In genomic region chr15:97161530-97161929, GRCm38 (mm10) we compare ENCODE assay signal across 24 mouse cellular contexts.
"Had no signal": no experiment of that assay in that cellular context is flagged by ENCODE, and none has a peak within 500 bp of the region (broad histone marks: within the 10 kb centered on the region; RNA-seq: fewer than 3 reads in every experiment).

No protein-coding gene starts in this region.

- H3K27ac ChIP-seq: heart, embryonic 10.5 days; hindbrain, embryonic 10.5 days; hindbrain, embryonic 13.5 days; hindbrain, embryonic 15.5 days; hindbrain, postnatal 0 days; layer of hippocampus, adult 2 months; left cerebral cortex, adult 2 months; limb, embryonic 10.5 days; limb, embryonic 12.5 days; liver, embryonic 13.5 days; liver, embryonic 15.5 days had no signal

- H3K4me3 ChIP-seq: heart, embryonic 10.5 days; heart, embryonic 12.5 days; hindbrain, embryonic 10.5 days; hindbrain, embryonic 13.5 days; hindbrain, embryonic 15.5 days; layer of hippocampus, adult 2 months; left cerebral cortex, adult 2 months; limb, embryonic 10.5 days; limb, embryonic 12.5 days; liver, embryonic 13.5 days; liver, embryonic 15.5 days had no signal

- H3K4me1 ChIP-seq: hindbrain, embryonic 10.5 days; hindbrain, embryonic 13.5 days; hindbrain, embryonic 15.5 days; limb, embryonic 10.5 days; limb, embryonic 12.5 days had no signal

- H3K36me3 ChIP-seq: heart, embryonic 10.5 days; heart, embryonic 12.5 days; hindbrain, embryonic 10.5 days; hindbrain, embryonic 13.5 days; hindbrain, embryonic 15.5 days; limb, embryonic 10.5 days; limb, embryonic 12.5 days; liver, embryonic 13.5 days; liver, embryonic 15.5 days had no signal

- H3K9me3 ChIP-seq: heart, embryonic 10.5 days; heart, embryonic 12.5 days; hindbrain, embryonic 10.5 days; hindbrain, embryonic 13.5 days; hindbrain, embryonic 15.5 days; limb, embryonic 10.5 days; limb, embryonic 12.5 days; liver, embryonic 13.5 days; liver, embryonic 15.5 days had no signal

- H3K27me3 ChIP-seq: heart, embryonic 12.5 days; hindbrain, embryonic 13.5 days; hindbrain, embryonic 15.5 days; limb, embryonic 12.5 days; liver, embryonic 13.5 days; liver, embryonic 15.5 days had no signal

- ATAC-seq: hindbrain, postnatal 0 days; intestine, embryonic 16.5 days had no signal

- H3K4me2 ChIP-seq: heart, embryonic 12.5 days; hindbrain, embryonic 13.5 days; hindbrain, embryonic 15.5 days; limb, embryonic 12.5 days; liver, embryonic 13.5 days; liver, embryonic 15.5 days had no signal

- DNase-seq: gastrocnemius, postnatal 10 days; gastrocnemius, postnatal 36 days; heart, adult 18-20 months; heart, postnatal 10 days; heart, postnatal 4 days; kidney, adult 11 months; kidney, adult 2 months; kidney, postnatal 10 days; kidney, postnatal 25 days; kidney, postnatal 4 days; liver; liver, embryonic 13.5 days had no signal

- H3K9ac ChIP-seq: heart, embryonic 12.5 days; hindbrain, embryonic 13.5 days; hindbrain, embryonic 15.5 days; limb, embryonic 12.5 days; liver, embryonic 13.5 days; liver, embryonic 15.5 days had no signal
